Mouse (Mus musculus) megakaryocyte, adult 5-6 weeks (primary cell): ENCODE data around the gene Naif1. TPM values are rescaled to one million over a fixed set of nuclear protein-coding genes. Genes with fewer than 3 reads are reported as not detected.

ENCODE experiments used
- ATAC-seq: 2 replicates; pipeline ENCODE4 v1.8.0; 2016; ENCODE audit warnings: mild to moderate bottlenecking, inconsistent platforms; ENCODE audit not compliant: poor library complexity, severe bottlenecking
- total RNA-seq, 2 experiments: library from RNA; stranded (forward) in 1 of 2; stranded (reverse) in 1 of 2; fragments of 153-499, 151-499 nt in 1 of 2; fragments of 221-1000, 200-1000 nt in 1 of 2; gene quantifications; 2 replicates each; pipeline versions ENCODE4 v1.2.3 to v1.2.4; 2015 to 2017

The Naif1 gene
- total RNA-seq, 2 experiments from 2014 or later: 3.2 to 3.5 TPM

- no peak for ATAC-seq
Measured at GRCm38 (mm10) chr2:32426141-32426540, 24.1 kb upstream of the Naif1 start.

DNA sequence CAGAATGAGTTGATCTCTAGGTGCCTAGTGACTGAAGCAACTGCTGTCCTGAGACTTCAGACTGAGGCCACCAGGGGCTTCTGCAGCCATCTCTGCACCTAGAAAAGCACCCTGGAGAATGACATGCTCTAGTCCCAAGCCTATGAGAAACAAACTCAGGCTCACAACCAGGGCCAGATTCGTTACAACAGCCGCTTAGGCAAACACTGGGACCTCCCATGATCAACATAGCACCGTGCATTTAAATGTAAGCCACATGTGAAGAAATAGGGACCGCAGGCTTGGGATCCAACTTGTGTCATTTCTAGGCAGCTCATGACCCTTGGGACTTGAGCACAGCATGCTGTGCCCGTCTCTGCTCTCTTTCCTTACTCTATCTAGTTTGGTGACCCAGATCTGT is 22.5 kb upstream of the Naif1 start:
- ATAC-seq: no peak

- ATAC-seq: peak; percentile 28
Measured at GRCm38 (mm10) chr2:32428262-32428722, 22.0 kb upstream of the Naif1 start.

DNA sequence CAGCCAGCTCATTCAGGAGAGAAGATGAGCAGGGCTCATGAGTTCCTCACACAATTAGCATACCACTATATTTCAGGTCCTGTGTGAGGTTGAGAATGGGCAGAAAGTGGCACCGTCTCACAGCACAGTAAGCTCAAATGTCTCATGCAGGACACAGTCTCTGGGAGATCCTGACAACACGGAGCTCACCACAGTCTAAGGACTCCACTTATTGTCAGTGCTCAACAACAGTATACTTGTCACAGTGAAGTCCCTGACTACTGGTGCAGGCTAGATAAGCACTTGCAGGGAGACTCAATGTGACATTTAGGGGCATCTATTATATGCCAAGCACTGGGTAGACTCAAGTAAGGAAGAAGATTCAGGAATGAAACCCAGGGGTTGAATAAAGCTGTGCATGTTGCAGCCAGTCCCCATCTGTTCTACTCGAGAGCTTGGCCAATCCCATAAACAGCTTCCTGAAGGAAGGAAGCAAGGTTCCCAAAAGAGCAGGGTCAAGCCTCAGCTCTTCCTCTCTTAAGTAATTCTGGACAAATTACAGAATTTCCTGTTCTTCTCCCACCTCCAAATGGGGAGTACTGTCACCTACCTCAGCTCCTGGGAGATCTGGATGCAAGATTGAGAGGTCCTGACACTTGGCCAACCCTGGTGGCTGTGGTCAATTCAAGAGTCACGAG is 20.9 kb upstream of the Naif1 start:
- no peak for ATAC-seq

- no peak for ATAC-seq
Measured at GRCm38 (mm10) chr2:32430701-32431676, 19.3 kb upstream of the Naif1 start.

DNA sequence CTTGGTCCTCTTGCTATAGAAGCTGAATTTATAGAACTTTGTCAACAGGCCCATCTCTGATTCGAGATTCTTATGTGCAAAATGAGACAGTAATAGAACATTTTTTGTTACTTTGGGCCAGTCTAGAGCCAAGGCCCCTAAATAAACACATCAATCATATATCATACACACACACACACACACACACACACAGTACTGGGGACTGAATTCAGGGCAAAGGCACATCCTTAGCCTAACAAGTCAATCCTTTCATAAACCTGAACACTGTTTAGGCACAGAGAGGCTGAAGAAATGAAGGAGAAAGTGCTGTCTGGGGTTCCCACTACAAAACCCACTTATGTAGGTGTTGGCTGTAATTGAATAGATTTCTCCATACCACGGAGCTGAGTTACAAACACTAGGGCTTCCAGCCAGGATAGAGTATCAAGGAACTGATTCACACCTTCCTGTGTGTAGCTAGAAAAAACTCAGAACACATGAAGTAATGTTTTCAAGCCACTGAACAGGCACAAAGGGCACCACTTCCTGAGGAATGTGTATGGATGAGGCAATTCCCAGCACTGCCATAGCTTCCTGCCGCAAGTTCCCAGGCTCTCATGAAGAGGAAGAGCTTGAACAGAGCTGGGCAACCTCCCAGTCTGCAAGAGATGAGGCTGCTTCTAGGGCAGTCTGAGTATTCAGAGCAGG is 13.4 kb upstream of the Naif1 start:
- ATAC-seq: no peak

GRCm38 (mm10) chr2:32437612-32438166 is 12.6 kb upstream of the Naif1 start:
- no peak for ATAC-seq

DNA sequence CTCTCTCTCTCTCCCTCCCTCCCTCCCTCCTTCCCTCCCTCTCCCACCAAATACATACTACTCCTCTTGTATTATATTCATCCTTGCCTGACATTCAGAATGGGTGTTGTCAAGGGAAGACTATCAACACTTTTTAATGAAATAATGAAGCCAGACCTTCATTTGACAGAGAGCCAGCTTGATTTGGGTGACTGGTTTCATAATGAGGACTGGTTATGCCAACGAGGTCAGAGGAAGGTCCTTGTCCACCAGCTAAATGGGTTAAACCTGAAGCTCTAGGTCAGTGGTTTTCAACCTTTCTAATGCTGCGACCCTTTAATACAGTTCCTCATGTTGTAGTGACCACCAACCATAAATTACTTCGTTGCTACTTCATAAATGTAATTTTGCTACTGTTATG is 11.5 kb upstream of the Naif1 start:
- no peak for ATAC-seq

DNA sequence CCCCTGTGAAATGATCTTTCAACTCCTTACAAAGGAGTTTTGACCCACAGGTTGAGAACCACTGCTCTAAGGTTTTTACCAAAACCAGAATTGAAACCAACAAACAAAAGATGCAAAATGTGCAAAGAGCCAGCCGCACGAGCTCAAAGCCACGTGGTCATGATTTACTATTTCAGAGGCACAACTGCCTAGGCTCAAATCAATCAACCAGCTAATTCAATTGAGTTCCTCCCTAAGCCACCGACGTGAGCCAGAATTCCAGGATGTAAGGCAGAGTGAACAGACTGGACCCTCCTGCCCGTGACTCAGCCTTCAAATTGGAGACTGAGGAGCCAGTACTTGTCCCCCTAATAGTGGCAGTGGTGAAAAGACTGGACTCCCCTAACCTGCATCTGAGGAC is 11.1 kb upstream of the Naif1 start:
- no peak for ATAC-seq

- ATAC-seq: no peak
Measured at GRCm38 (mm10) chr2:32440164-32440563, 10.1 kb upstream of the Naif1 start.

GRCm38 (mm10) chr2:32440632-32441031 is 9.6 kb upstream of the Naif1 start:
- ATAC-seq: no peak

- no peak for ATAC-seq
Measured at GRCm38 (mm10) chr2:32441550-32441949, 8.7 kb upstream of the Naif1 start.

DNA sequence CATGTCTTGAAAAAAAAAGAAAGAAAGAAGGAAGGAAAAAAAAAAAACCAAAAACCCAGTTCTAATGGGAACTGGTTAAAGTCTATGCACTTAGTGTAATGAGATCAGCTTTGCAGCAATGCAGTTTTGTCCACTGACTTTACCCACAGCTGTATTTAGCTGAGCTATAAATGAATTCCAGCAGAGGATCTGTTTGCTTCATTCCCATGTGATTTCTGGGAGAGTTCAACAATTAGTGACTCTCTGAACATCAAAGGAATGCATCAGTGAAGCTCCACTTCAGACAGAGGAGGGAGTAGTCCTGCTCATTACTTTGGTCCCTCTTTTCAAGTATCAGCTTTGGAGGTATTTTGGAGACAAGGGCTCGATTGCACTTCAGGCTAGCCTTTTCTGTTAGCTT is 4.7 kb upstream of the Naif1 start:
- no peak for ATAC-seq

DNA sequence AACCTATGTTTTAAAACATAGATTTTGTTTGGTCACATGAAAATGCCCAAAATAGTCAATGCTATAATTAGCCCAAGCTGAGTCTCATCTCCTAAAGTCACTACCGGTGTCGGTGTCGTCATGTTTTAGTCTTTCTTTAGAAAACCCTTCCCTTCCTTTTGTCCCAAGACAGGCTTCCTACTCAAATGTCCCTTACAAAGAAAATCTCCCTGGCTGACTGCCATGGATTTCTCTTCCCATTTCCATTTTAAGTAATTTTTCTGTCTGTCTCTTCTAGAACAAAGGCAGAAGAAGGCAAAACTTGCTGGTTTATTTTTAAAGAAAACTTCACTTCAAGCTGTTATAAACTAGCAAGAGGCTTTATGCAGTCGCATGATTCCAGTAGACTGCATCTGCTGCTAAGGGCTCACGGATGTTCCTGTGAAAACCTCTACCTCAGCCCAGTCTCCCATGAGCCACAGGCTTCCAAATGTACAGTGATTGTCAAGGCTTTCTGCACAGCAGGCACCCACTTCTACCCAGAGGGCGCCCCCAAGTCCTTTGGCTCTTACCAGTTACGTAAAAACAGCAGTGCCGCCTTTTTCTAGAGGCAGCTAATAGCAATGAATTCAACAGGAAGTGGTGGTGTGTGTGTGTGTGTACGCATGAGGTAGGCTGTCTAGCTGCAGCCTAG is 2.9 kb upstream of the Naif1 start:
- no peak for ATAC-seq

GRCm38 (mm10) chr2:32448480-32448879 is 1.8 kb upstream of the Naif1 start:
- ATAC-seq: no peak

DNA sequence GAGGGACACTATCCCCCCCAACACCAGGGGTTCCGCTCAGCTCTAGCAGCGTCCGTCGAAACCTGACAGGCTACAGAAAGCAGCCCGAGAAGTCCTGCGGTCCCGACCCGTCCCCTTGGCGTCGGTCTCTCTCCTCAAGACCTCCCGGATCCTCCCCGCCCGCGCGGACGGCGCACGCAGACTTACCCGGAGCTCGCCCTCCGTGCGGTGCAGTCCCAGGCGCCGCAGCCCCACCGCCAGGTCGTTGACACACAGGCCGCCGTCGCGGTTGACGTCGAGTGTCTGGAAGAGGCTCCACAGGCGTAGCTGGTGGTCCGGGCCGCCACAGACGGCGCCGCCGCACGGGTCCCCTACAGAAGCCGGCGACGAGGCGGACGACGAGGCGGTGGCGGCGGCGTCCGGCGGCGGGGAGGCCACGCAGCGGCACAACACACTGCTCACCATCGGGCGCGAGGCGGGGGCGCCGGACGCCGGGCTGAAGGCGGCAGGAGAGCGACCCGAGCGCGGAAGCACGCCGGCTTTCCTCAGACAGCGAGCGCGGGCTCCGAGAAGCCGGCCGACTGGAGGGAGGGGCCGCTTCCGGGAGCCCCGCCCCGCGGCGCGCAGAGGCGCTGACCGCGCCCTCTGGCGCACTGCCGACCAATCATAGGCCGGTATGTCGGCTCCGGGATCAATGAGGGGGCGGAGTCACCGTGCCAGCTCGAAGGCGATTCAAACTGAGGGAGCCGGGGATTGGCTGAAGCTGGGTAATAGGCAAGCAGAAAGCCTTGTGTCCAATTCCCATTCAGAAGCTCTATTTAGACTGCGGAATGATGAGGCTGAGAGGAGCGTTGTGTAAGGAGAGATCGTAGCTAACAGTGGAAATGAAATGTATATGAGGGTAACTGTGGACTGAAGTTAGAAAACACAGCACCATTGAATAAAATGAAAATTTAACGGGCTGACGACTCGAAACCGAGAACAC is 906 bp downstream of the Naif1 start, which contains the start of gene Slc25a25:
TSS of gene Slc25a25 (minus strand) at position 565 of the 964 bp plus-strand sequence.
- ATAC-seq: peak; percentile 81

GRCm38 (mm10) chr2:32451870-32452372 is 1.7 kb downstream of the Naif1 start:
- ATAC-seq: peak; percentile 85

DNA sequence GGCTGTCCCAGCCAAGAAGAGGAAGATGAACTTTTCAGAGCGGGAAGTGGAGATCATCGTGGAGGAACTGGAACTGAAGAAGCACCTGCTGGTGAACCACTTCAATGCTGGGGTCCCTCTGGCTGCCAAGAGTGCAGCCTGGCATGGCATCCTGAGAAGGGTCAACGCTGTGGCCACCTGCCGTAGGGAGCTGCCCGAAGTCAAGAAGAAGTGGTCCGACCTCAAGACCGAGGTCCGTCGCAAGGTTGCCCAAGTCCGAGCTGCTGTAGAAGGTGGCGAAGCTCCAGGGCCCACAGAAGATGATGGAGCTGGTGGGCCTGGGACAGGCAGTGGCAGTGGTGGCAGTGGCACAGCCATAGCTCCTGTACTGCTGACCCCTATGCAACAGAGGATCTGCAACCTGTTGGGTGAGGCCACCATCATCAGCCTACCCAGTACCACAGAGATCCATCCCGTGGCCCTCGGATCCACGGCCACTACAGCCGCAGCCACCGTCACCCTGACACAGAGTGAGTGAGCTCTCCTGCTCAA is 2.2 kb downstream of the Naif1 start:
- ATAC-seq: peak; percentile 50
